Mouse (Mus musculus): ENCODE data around the gene Ranbp9. TPM values are rescaled to one million over a fixed set of nuclear protein-coding genes. Genes with fewer than 3 reads are reported as not detected.
"Not testable (repeated sequence)": the region's sequence is repeated elsewhere in the genome, so short reads cannot be mapped to it uniquely, and the experiment has no call there.

The Ranbp9 gene
- total and polyA plus RNA-seq, 3 experiments, result 50.8 to 82.3 (median 54.0) TPM

DNA sequence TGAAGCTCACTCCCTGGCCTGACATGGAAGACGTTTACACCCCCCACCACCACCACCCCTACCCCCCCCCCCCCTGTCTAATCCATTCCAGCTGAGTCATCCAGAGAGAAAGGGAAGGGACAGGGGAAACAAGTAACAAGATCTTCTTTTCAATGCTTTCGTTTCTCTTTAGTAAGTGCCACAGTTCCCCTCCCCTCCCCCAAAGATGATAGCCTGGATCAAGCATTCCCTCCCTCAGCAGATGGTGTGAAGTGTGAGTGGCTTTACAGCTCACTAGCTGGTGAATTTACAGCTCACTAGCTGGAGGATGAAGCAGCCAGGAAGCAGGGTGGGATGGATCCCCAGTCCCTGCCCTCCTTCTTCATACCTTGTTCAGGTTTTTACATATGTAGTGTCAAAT is 15.6 kb upstream of the Ranbp9 start:
- DNase-seq, result no peak

DNA sequence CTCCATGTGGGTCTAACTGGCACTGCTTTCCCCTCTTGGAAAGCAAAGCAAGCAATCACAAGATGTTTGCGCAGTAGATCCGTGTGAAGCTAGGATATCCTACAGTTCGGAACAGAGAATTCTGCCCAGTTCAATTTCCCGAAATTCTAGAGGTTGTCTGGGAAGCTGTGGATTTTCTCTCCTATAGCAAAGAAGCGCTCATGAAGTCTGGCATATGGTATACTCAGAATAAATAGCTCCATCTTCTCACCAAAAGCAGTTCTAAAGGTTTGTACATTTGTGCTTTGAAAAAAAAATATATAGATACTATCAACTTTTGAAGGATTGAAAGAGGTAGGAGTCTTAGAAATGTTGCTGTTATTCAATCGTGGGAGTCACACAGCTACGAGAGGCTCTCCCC is 14.6 kb upstream of the Ranbp9 start:
- no peak for DNase-seq

DNA sequence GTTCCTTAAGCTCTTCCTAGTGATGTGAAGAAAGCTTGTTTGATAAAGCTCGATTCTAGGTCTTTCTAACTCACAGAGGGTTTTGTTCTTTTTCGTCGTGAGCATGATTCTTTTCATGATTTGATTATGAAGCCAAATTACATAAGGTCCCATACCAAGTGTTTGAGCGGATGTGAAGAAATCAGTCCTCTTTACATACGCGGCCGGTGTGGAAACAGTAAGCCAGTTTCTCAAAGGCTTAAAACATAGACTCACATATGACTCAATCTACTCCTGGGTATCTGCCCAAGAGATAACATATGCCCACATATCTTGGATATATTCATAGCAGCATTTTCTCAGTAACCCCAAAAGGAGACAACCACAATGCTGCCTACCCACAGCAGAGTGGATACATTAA is 12.6 kb upstream of the Ranbp9 start:
- DNase-seq, result no peak

DNA sequence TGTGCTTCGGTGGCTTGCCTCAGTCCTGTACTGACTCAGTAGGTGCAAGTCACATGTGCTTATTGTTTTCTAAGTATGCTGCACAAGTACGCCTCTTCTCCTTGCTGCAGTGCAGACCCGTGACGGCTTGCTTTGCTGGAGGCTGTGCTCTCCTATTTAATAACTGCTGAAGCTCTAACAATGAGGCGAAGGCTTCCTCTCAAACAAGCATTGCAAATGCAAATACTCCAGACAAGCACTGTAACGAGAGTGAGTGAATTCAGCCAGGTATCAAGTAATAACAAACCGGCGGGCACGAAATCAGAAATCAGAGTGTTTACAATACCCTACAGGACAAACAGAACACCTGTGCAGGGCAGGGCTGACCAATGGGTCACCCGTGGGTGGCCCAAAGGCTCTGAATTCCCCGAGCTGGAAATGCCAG is 12.0 kb upstream of the Ranbp9 start:
- DNase-seq, result no peak

DNA sequence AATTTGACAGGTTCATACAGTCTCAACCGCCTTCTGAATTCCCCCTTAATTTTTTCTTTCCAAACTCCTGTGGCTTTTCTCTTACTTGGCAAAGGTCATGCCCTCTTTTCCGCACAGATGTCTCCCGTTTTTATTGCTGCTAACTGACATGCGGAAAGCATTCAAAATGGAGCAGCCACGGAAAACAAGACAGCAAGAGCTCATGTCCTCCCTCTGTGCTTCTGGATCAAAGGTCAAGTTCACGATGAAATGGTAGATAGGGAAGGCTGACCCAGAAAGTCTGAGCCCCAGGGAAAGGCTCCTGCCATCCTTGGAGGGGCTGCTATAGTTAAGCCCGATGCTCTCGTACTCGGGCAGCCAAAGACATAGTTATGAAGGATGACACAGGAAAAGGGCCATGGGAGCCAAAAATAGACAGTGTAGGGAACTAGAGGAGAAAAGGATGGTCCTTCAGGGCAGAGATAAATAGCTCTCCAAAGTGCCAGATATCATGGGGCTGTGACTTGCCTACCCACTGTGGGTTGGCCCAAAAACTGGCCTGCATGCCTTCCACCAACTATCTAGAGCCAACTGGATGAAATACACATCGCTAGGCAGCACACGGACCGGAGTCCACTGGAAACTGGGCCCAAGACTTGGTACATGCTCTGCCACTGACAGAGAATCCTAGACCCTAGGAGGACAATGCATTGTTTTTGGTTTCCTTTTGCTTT is 5.6 kb upstream of the Ranbp9 start:
- no peak for DNase-seq

DNA sequence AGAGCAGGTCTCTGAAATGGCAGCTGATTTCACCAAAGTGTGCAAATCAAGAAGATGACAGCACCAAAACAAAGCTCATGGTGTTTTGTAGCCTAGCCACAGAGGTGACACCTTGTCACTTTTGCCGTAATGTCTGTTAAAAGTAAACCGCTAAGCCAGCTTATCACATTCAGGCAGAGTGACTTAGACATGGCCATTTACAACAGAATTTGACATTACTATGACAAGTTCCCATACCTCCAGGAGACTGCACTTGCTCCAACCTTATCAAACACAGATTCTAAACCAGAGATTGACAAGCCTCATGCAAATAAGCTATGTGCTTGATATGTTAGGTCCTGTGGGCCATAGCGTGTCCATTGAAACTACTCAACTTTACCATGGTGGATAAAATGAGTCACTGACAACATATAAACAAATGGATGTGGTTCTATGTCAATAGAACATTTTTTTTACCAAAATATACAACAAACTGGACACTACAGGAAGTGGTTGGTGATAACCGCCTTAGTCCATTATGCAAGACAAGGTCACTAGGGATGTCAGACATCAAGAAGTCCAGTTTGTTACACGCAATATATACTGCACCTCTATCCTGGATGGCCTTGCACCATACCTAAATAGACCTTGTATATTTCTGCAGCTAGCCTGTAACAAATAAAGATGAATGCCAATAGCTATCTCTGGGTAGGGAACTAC is 4.3 kb upstream of the Ranbp9 start:
- DNase-seq, result no peak

DNA sequence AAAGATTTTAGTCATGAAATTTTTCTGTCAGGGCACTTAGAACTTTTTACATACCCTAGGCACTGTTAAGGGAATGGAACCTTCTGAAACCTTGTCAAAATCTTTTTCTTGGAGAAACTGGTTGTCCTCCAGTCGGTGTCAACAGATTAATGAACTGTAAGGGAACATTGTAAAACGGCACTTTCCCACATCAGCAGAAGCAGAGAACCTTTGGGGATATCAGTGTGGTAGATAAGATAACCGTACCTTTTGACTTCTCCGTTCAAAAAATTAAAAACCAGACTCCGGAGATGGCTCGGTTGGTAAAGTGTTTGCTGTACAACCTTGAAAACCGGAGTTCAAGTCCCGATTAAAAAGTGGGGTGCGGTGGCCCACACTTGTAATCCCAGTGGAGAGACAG is 1.7 kb upstream of the Ranbp9 start:
- DNase-seq, result no peak

DNA sequence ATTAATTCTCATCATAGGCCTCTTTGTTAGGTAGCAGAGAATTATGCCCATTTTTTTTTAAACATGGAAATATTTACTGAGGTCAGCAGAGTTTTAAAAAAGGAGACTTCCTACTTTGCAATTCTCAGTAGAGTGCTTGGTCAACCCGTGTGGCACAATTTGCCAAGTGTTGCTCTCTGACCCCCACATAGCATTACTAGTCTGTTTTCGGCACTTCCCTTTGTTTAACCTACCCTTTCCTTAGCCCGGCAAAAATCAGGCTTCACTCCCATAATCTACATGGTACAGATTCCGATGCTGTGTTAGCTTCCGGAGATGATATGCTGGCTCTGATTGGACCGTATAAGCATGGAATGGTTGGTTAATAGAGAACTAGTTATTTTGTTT is 770 bp upstream of the Ranbp9 start:
- no peak for DNase-seq

DNA sequence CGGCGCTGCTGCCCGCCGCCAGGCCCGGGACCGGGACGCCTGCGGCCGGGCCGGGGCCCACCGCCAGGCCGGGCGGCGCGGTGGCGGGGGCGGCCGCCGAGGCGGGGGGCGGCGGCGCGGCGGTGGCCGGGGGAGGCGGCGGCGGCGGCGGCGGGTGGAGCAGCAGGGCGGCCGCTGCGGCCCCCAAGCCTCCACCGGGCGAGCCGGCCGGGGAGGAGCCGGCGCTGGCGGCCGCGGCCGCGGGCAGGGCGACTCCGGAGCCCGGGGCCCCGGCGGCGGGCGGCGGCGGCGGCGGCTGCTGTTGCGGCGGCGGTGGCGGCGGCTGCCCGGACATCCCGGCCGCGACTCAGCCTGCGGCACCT is 506 bp downstream of the Ranbp9 start:
- no peak for DNase-seq

DNA sequence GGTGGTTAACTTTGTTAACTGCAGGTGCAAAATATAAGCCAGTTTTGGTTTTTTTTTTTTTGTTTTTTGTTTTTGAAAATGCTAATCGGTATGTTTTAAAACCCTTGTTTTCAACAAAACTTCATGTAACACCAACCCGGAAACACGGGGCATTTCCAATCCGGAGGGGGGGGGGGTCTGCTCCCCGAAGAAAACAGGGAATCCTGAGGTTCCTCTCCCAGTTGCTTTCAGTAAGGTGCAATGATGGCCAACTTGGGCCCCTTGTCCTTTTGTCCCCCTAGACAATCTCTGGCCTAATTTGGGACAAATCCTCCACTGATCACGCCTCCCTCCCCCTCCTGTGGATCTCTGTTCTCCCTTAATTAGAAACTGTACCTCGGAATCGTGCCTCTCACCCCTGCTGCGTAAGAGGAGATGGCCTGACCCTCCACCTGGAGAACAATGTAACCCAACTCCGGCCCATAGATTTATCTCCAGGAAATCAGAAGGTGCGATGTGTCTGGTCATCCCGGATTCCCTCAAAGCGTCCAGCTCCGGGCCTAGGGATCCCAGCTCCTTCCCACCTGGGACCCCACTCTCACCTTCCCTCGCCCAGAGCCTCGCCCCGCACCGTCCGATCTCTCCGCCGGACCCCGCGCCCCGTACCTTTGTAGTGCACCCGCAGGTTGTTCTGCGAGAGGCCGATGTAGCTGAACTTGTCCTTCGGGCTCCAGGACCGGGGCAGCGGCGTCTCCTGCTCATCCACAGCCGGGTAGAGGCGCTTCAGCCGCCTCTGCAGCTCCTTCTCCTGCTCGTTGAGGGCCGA is 1.1 kb downstream of the Ranbp9 start:
- DNase-seq, result peak; percentile 66

DNA sequence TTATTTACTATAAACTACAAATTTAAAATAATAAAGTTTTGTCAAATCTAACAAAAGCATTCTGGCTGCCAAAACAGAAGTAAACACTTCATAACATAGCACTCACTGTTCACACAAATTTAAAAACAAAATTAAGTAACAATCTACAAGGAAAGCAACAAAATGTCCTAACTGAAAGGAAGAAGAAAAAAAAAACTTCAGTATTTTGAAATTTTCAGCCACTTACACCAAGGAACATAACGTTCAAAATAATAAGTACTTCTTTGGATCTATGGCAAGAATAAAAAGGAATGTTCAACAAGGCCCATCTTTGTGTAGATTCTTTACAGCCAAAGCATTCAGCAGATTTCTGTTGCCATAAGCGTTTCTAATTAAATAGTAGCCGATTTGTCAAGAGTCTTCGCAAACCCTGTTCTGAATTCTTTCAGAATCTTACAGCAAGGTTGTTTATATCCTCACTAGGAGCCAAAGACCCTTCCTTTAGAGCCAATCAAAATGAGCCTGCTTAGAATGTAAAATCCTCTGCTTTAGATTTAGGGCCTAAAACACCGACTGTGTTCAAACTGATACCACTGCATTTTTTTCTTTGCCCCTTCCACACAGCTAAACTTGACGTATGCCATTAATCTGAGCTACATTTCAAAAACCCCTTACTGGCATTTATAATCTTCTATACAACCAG is 1.9 kb downstream of the Ranbp9 start:
- DNase-seq, result no peak

DNA sequence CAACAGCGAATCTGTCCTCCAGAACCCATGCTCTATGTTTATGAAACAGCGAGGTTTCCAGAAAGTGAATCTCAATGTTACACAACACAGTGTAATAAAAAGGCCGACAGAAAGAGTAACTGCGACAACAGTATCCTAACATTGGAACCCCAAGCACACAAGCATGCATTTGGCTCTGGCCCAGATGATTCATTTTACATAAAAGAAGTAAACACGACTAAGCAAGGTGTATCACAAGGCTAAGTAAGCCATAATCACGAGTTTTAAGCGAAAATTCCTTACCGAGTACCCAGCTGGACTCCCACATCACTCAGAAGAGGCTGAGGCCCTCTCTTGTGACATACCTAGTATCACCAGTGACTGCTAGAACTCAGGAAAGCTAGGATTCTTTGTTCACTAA is 2.5 kb downstream of the Ranbp9 start:
- DNase-seq, result peak; percentile 65

DNA sequence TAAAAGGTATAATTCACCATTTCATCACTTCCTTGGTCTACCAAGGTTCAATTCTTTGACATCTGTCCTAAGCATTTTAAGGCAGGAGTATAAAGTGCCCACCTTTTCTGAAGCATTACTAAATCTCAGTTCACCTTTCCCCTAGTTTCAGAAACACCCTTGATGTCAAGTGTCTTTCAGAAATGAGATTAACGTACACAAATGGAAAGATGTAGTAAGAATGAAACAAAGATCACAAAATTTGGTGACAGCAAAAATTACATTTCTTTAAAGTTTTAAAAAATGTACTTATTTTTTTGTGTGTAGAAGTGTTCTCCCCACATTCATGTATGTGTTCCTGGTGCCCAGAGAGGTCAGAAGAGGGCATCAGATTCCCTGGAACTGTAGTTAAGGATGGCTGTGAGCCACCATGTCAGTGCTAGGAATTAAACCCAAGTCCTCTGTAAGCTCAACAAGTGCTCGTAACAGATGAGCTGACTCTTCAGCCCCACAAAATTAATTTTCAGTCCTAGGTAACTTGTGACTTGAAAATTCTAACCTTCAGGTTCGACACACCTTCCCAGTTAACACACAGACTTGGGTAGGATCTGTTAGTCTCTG is 3.9 kb downstream of the Ranbp9 start:
- DNase-seq, result no peak

DNA sequence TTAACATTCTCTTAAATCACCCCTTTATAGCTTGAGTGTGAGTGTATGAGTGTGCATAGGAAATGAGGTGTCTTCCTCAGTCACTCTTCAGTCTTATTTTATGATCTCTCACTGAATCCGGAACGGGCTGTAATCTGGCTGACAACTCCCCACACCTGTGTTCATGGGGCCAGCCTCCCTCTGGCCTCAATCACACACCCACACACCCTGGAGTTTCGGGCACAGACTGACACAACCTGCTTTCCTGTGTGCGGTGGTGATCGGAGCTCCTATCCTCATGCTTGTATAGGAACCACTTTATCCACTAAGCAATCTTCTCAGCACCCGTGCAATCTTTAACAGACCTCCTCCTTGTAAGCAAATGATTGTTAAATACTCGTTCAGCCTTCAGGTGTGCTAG is 4.9 kb downstream of the Ranbp9 start:
- no peak for DNase-seq

DNA sequence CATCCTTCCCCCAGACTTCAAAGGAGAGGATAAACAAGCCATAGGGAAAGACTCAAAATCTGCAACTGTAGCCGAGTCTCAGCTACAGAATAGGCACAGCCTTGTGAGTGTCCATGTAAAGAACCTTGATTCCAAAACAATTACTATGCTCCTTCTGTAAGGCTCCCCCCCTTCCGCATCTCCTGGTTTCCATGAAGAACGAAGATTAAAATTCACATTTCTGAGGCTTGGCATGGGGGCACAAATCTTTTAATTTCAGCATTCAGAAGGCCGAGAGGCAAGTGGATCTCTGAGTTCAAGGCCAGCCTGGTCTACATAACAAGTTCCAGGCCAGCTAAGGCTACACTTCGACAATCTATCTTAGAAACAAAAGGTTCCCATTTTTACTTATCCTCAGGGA is 6.4 kb downstream of the Ranbp9 start:
- DNase-seq, result no peak

DNA sequence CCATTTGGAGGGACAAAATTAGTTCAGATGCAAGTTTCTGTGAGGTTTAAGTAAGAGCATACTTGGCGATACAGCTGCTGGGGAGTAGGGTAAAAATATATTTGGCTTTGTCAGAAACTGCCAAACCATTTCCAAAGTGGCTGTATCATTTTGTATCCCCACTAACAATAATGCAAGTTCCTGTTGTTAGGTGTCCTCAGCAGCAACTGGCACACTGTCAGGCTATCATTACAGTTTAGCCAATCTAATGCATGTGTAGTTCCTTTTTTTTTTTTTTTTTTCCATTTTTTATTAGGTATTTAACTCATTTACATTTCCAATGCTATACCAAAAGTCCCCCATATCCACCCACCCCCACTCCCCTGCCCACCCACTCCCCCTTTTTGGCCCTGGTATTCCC is 9.2 kb downstream of the Ranbp9 start:
- DNase-seq, result not testable (repeated sequence)

DNA sequence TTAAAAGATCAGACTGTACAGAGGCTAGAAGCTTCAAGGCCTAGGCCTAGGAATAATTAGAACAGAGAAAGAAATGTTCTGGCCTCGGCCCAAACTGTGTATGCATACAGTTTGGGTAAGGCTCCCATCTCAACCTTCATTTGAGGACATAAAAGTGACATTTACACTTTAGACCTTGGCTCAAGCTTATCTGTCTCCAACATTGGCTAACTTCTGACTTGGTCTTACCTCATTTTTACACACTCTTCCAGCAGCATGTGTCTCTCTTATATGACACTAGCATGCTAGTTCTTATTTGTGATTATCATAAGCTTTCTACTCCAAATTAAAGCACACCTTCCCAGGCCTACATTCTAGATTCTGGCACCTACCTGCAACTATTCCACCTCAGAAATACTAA is 11.5 kb downstream of the Ranbp9 start:
- no peak for DNase-seq

DNA sequence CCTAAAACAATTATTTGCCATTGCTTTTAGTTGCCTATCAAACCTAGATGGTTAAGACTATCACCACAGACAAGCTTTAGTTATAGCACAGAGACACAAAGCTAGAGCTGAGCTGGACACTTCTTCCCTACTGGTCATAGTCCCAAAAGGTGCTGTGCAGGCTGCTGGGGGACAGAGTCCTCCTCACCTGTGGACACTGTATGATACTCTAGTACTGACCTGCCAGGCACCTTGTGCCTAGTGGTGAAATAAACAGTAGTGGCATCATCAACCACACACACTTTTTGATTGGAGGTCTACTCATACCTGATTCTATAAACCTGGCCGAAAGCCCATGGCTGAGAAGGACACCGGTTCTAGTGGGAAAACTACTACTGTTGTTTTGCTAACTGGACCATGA is 16.5 kb downstream of the Ranbp9 start:
- DNase-seq, result no peak

DNA sequence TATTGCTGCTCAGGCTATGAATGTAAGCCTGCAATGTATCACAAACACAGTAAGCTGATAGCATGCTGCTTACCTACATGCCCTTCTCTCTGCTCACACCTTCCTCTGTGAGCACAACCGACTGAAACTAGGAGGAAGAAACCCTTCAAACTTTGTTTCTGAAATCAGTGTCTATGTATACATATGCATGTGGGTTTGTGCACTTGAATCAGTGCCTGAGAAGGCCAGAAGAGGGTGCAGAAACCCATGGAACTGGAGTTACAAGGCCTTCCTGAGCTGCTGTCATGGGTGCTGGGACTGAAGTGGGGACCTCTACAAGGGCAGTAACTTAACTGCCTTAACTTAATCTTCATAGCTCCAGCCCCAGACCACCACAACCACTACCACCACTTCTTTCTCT is 23.9 kb downstream of the Ranbp9 start:
- DNase-seq, result no peak

DNA sequence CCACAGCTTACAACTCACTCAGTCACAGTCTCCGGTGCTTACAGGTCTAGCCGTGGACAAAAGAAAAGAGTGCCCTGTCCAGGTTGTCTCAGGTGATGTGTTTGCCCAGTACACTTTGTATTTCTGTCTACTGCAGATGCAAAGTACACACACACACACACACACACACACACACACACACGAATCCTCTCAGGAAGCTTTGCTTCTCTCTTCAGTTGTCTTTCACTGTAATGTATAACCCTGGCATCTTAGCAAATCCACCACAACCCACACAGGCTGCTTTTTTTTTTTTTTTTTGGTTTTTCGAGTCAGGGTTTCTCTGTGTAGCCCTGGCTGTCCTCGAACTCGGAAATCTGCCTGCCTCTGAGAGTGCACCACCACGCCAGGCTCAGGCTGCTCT is 26.7 kb downstream of the Ranbp9 start:
- no peak for DNase-seq

DNA sequence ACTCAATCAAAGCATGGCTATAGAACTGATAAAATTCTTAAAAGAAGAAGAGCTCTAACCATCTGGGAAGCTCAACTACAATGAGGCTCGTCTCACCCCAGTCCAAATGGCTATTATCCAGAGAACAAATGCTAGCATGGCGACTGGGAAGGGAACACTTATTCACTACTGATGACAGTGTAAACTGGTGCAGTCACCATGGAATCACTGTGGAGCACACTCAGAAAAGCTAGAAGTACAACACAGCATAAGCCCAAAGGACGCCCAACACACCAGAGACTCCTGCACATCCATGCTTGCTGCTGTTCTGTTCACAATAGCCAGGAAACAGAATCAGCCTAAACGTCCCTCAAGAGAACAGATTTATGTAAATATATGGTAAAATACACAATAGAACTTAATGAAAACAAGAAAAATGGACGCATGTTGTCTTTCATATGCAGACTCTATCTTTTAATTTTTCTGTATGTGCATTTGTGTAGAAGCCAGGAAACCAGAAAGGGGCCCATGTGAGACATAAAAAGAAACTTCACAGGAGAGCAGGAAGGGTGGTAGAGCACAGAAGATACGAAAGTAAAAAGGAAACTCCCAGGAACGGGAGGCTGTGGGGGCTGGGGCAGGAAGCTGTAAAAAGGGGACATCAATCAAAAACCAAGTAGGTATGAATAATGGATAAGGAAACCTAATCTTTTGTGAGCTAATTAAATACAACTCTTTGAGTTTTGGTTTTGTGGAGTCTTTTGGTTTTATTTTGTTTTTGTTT is 28.1 kb downstream of the Ranbp9 start:
- no peak for DNase-seq

DNA sequence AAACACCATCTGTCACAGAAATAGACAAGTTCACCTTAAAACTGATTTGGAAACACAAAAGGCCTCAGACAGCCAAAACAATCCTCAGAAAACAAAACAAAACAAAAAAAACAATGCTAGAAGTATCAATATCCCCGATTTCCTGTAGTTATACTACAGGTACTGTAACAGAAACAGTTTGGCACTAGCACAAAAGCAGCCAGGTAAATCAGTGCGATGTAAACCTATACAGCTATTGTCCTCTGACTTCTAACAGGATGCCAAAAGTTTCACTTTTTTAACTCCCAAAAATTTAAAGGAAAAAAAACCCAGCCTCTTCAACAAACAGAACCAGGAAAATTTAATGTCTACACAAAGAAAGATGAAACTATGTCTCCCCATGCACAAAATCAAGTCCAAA is 28.9 kb downstream of the Ranbp9 start:
- no peak for DNase-seq

Measured in adrenal gland, adult 2 months (tissue).